Mouse (Mus musculus): ENCODE measurements at regions not wholly inside any gene's neighbourhood (a gene's known extent, or its start where the extent isn't known, plus 50 kb on each side); places are given as distances from the start of the nearest gene placed in this dataset.
"Not testable (repeated sequence)": the region's sequence is repeated elsewhere in the genome, so short reads cannot be mapped to it uniquely, and the experiment has no call there.

GRCm38 (mm10) chr12:113701841-113702240 lies 158.1 kb downstream of the Adam6a start:
- not testable (repeated sequence) for H3K4me3 ChIP-seq; H3K9ac ChIP-seq; H3K4me2 ChIP-seq; H3K27ac ChIP-seq (replicated peaks); H3K27me3 ChIP-seq (replicated peaks); H3K9me3 ChIP-seq; H3K4me1 ChIP-seq; ATAC-seq (ENCODE audit: extremely low read depth, insufficient number of reproducible peaks, low FRiP score, low TSS enrichment); H3K36me3 ChIP-seq
- 46% methylated on average over 5 of the region's 5 CpGs for WGBS

GRCm38 (mm10) chr12:113716406-113716805 lies 172.7 kb downstream of the Adam6a start:
- not testable (repeated sequence) for ATAC-seq (ENCODE audit: extremely low read depth, insufficient number of reproducible peaks, low FRiP score, low TSS enrichment); H3K9ac ChIP-seq; H3K4me3 ChIP-seq; H3K4me1 ChIP-seq; H3K4me2 ChIP-seq; H3K27ac ChIP-seq (replicated peaks); H3K27me3 ChIP-seq (replicated peaks); H3K9me3 ChIP-seq; H3K36me3 ChIP-seq
- 0% methylated on average over 1 of the region's 1 CpGs for WGBS

- no peaks in the 10 kb centered on the region for H3K36me3 ChIP-seq
- 54% methylated on average over 4 of the region's 4 CpGs for WGBS
- ATAC-seq (ENCODE audit: extremely low read depth, insufficient number of reproducible peaks, low FRiP score, low TSS enrichment), result no peak
These were observed 192.1 kb downstream of the Adam6a start for GRCm38 (mm10) chr12:113735847-113736246.

GRCm38 (mm10) chr12:113746277-113746676 lies 202.6 kb downstream of the Adam6a start:
- H3K9ac ChIP-seq, result no peak overlapping the region
- WGBS, result 38% methylated on average over 1 of the region's 1 CpGs
- peaks cover 3% of the 10 kb centered on the region for H3K9me3 ChIP-seq
- H3K27me3 ChIP-seq (replicated peaks), result no peaks in the 10 kb centered on the region
- H3K36me3 ChIP-seq, result no peaks in the 10 kb centered on the region
- H3K4me2 ChIP-seq, result no peak overlapping the region
- ATAC-seq (ENCODE audit: extremely low read depth, insufficient number of reproducible peaks, low FRiP score, low TSS enrichment), result no peak
- no peaks in the 10 kb centered on the region for H3K4me1 ChIP-seq
- H3K27ac ChIP-seq (replicated peaks), result no peak overlapping the region
- no peak overlapping the region for H3K4me3 ChIP-seq

More at GRCm38 (mm10) chr12:113735847-113736246, 192.1 kb downstream of the Adam6a start:
- Histone ChIP-seq H3K4me3 (no peak overlapping the region), H3K4me1 (no peaks in the 10 kb centered on the region), H3K9ac (no peak overlapping the region), H3K27me3 (replicated peaks) (no peaks in the 10 kb centered on the region), H3K27ac (replicated peaks) (no peak overlapping the region), H3K9me3 (peaks cover 3% of the 10 kb centered on the region; the same call in 1 of the 2 replicates), H3K4me2 (no peak overlapping the region)

DNA sequence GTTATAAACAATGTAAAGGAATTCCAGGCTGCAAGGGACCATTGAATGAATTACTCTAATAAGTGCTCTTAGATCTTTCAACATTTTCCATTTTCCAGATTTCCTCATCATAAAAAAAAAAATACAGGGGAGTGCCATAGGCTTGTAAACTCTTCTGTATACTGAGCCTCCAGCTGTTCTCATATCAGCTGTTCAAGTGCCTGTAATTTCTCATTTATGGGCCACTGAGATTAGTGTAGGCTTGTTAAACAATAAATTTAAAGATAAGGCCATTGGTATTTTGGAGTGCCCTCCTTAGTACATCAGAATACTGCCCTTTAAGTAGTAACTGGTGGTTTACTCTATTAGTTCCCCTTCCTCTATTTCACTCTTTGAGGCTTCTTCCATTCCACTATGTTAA lies 204.3 kb downstream of the Adam6a start:
- H3K4me1 ChIP-seq, result no peaks in the 10 kb centered on the region
- no peak for ATAC-seq (ENCODE audit: extremely low read depth, insufficient number of reproducible peaks, low FRiP score, low TSS enrichment)

GRCm38 (mm10) chr12:113769587-113769986 lies 225.9 kb downstream of the Adam6a start:
- no peaks in the 10 kb centered on the region for H3K9me3 ChIP-seq
- H3K27me3 ChIP-seq (replicated peaks), result no peaks in the 10 kb centered on the region
- no peak for ATAC-seq (ENCODE audit: extremely low read depth, insufficient number of reproducible peaks, low FRiP score, low TSS enrichment)
- H3K4me1 ChIP-seq, result no peaks in the 10 kb centered on the region
- 28% methylated on average over 1 of the region's 1 CpGs for WGBS
- H3K36me3 ChIP-seq, result no peaks in the 10 kb centered on the region
- H3K9ac ChIP-seq, result no peak overlapping the region
- H3K4me3 ChIP-seq, result no peak overlapping the region
- no peak overlapping the region for H3K4me2 ChIP-seq
- no peak overlapping the region for H3K27ac ChIP-seq (replicated peaks)

More for the DNA sequence above, 204.3 kb downstream of the Adam6a start:
- Histone ChIP-seq H3K4me2 (no peak overlapping the region), H3K9ac (no peak overlapping the region), H3K36me3 (no peaks in the 10 kb centered on the region), H3K27me3 (replicated peaks) (no peaks in the 10 kb centered on the region), H3K27ac (replicated peaks) (no peak overlapping the region), H3K4me3 (no peak overlapping the region), H3K9me3 (peaks cover 3% of the 10 kb centered on the region)

DNA sequence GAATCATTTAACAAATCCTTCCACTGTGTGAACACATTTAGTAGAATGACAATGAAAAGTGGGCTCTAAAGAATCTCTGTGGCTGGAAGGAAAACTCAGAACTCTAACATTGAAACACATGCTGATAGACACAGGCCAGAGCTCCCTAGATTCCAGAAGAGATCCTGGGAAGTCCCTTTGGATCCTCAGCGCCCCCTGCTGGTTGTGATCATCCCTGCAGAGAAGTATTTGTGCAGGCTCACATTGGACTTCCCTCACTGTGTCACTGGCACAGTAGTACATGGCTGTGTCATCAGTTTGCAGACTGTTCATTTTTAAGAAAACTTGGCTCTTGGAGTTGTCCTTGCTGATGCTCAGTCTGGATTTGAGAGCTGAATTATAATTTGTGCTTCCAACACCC lies 252.2 kb downstream of the Adam6a start:
- not testable (repeated sequence) for H3K9ac ChIP-seq; ATAC-seq (ENCODE audit: extremely low read depth, insufficient number of reproducible peaks, low FRiP score, low TSS enrichment); H3K9me3 ChIP-seq; H3K27ac ChIP-seq (replicated peaks); H3K27me3 ChIP-seq (replicated peaks); H3K36me3 ChIP-seq; H3K4me3 ChIP-seq; H3K4me2 ChIP-seq; H3K4me1 ChIP-seq
- 0% methylated on average over 1 of the region's 1 CpGs for WGBS

DNA sequence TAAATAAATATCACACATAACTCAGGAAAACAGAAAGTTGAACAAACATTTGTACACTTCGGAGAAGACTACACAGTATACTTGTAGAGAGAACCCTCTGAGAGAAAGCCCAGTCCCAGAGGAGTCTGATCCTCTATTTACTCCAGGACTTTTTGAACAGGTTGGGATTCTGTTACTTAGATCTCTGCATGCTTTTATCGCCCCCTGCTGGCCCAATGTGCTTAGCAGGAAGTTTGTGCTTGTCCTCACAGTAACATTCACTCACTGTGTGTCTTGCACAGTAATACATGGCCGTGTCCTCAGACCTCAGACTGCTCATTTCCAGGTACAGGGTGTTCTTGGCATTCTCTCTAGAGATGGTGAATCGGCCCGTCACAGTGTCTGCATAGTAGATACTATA lies 282.7 kb downstream of the Adam6a start:
- no peaks in the 10 kb centered on the region for H3K27me3 ChIP-seq (replicated peaks)
- no peak overlapping the region for H3K4me2 ChIP-seq
- 50% methylated on average over 5 of the region's 5 CpGs for WGBS
- H3K27ac ChIP-seq (replicated peaks), result no peak overlapping the region
- no peak for ATAC-seq (ENCODE audit: extremely low read depth, insufficient number of reproducible peaks, low FRiP score, low TSS enrichment)
- peaks cover 11% of the 10 kb centered on the region for H3K9me3 ChIP-seq
- no peaks in the 10 kb centered on the region for H3K36me3 ChIP-seq
- no peaks in the 10 kb centered on the region for H3K4me1 ChIP-seq
- H3K4me3 ChIP-seq, result no peak overlapping the region
- no peak overlapping the region for H3K9ac ChIP-seq

DNA sequence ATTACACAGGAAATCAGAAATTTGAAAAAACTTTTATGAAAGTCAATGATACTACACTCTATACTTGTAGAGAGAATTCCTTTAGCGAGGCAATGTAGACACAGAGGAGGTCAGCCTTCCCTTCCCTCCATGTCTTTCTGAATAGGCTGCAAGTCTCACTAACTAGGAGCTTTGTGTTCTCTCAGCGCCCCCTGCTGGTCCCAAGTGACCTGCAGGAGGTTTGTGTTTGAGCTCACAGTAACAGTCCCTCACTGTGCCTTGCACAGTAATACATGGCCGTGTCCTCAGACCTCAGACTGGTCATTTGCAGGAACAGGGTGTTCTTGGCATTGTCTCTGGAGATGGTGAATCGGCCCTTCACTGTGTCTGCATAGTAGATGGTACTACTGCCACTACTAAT lies 315.2 kb downstream of the Adam6a start:
- no peak overlapping the region for H3K9ac ChIP-seq
- H3K9me3 ChIP-seq, result peaks cover 10% of the 10 kb centered on the region; the same call in 1 of the 2 replicates
- no peak overlapping the region for H3K27ac ChIP-seq (replicated peaks)
- H3K4me1 ChIP-seq, result no peaks in the 10 kb centered on the region
- no peaks in the 10 kb centered on the region for H3K27me3 ChIP-seq (replicated peaks)
- no peak overlapping the region for H3K4me2 ChIP-seq
- ATAC-seq (ENCODE audit: extremely low read depth, insufficient number of reproducible peaks, low FRiP score, low TSS enrichment), result no peak
- H3K36me3 ChIP-seq, result no peaks in the 10 kb centered on the region
- H3K4me3 ChIP-seq, result no peak overlapping the region
- 33% methylated on average over 4 of the region's 4 CpGs for WGBS

GRCm38 (mm10) chr12:113878826-113879225 lies 335.1 kb downstream of the Adam6a start:
- Histone ChIP-seq H3K9ac (no peak overlapping the region), H3K4me3 (no peak overlapping the region), H3K9me3 (peaks cover 5% of the 10 kb centered on the region; the same call in 1 of the 2 replicates), H3K4me2 (no peak overlapping the region), H3K27ac (replicated peaks) (no peak overlapping the region), H3K36me3 (no peaks in the 10 kb centered on the region), H3K27me3 (replicated peaks) (no peaks in the 10 kb centered on the region), H3K4me1 (no peaks in the 10 kb centered on the region)
- no peak for ATAC-seq (ENCODE audit: extremely low read depth, insufficient number of reproducible peaks, low FRiP score, low TSS enrichment)
- 19% methylated on average over 2 of the region's 2 CpGs for WGBS

- no peak for ATAC-seq (ENCODE audit: extremely low read depth, insufficient number of reproducible peaks, low FRiP score, low TSS enrichment)
- H3K4me2 ChIP-seq, result no peak overlapping the region
- no peak overlapping the region for H3K4me3 ChIP-seq
- H3K4me1 ChIP-seq, result no peaks in the 10 kb centered on the region
- H3K9ac ChIP-seq, result no peak overlapping the region
- no peak overlapping the region for H3K27ac ChIP-seq (replicated peaks)
- no peaks in the 10 kb centered on the region for H3K27me3 ChIP-seq (replicated peaks)
- WGBS, result 31% methylated on average over 4 of the region's 4 CpGs
- no peaks in the 10 kb centered on the region for H3K36me3 ChIP-seq
- peaks cover 4% of the 10 kb centered on the region; the same call in 1 of the 2 replicates for H3K9me3 ChIP-seq
These were observed 352.4 kb downstream of the Adam6a start for GRCm38 (mm10) chr12:113896152-113896551.

GRCm38 (mm10) chr12:113906459-113906858 lies 362.8 kb downstream of the Adam6a start:
- Histone ChIP-seq H3K27ac (replicated peaks) (no peak overlapping the region), H3K9me3 (peaks cover 17% of the 10 kb centered on the region; the same call in 1 of the 2 replicates), H3K4me2 (no peak overlapping the region), H3K4me3 (no peak overlapping the region), H3K4me1 (no peaks in the 10 kb centered on the region), H3K9ac (no peak overlapping the region), H3K27me3 (replicated peaks) (no peaks in the 10 kb centered on the region), H3K36me3 (no peaks in the 10 kb centered on the region)
- ATAC-seq (ENCODE audit: extremely low read depth, insufficient number of reproducible peaks, low FRiP score, low TSS enrichment), result no peak
